Mouse (Mus musculus): ENCODE measurements around the gene Dscaml1. TPM values are rescaled to one million over a fixed set of nuclear protein-coding genes. Genes with fewer than 3 reads are reported as not detected.
A peak's percentile ranks its signal among the peaks of the same experiment; 100 is the strongest.

Dscaml1 gene
- total and polyA plus RNA-seq, 3 experiments, result not detected

GRCm38 (mm10) chr9:45410614-45411013 lies 15.8 kb upstream of the Dscaml1 start:
- no peaks in the 10 kb centered on the region for H3K27me3 ChIP-seq (ENCODE audit: control insufficient read depth in 1 of 2, insufficient read depth in 2 of 2, low read length in 2 of 2)
- H3K36me3 ChIP-seq (ENCODE audit: control insufficient read depth in 1 of 2, insufficient read depth in 2 of 2, low read length in 2 of 2), result no peaks in the 10 kb centered on the region
- no peak overlapping the region for H3K4me3 ChIP-seq (ENCODE audit: control insufficient read depth in 1 of 2, insufficient read depth in 1 of 2, low read depth in 2 of 2, low read length in 2 of 2)
- H3K4me1 ChIP-seq (ENCODE audit: control insufficient read depth in 1 of 2, insufficient read depth in 2 of 2, low read length in 2 of 2), result no peaks in the 10 kb centered on the region
- H3K9ac ChIP-seq (ENCODE audit: control insufficient read depth, low read depth, low read length, poor library complexity, severe bottlenecking), result no peak overlapping the region
- no peak overlapping the region for H3K27ac ChIP-seq (ENCODE audit: control insufficient read depth, low read depth, low read length)
- H3K9me3 ChIP-seq (replicated peaks; ENCODE audit: insufficient read depth, low read length), result no peaks in the 10 kb centered on the region
- H3K79me2 ChIP-seq (ENCODE audit: control insufficient read depth, insufficient read depth, low read length, poor library complexity), result no peaks in the 10 kb centered on the region
- DNase-seq (ENCODE audit: low read depth, low spot score), result no peak
- no peak for TF ChIP-seq MAX (IDR thresholded peaks at IDR 0.05; ENCODE audit: low read length)
- TF ChIP-seq RCOR1 (IDR thresholded peaks at IDR 0.05; ENCODE audit: low read depth, low read length), result no peak
- no peak for TF ChIP-seq POLR2AphosphoS2 (IDR thresholded peaks at IDR 0.05; ENCODE audit: low read length)
- no peak for TF ChIP-seq MAZ (IDR thresholded peaks at IDR 0.05; ENCODE audit: low read depth, low read length)
- TF ChIP-seq NELFE (IDR thresholded peaks at IDR 0.05; ENCODE audit: low read depth, low read length), result no peak
- TF ChIP-seq MEF2A (IDR thresholded peaks at IDR 0.05; ENCODE audit: extremely low read depth, insufficient replicate concordance, low read depth, low read length, poor library complexity, severe bottlenecking), result no peak
- TF ChIP-seq SIN3A (IDR thresholded peaks at IDR 0.05; ENCODE audit: low read length), result no peak
- TF ChIP-seq ZMIZ1 (IDR thresholded peaks at IDR 0.05; ENCODE audit: low read depth, low read length), result no peak
- no peak for TF ChIP-seq CHD1 (IDR thresholded peaks at IDR 0.05; ENCODE audit: low read depth, low read length)
- no peak for TF ChIP-seq ELF1 (IDR thresholded peaks at IDR 0.05; ENCODE audit: low read depth, low read length)

- Histone ChIP-seq H3K9ac (ENCODE audit: control insufficient read depth, low read depth, low read length, poor library complexity, severe bottlenecking) (no peak overlapping the region), H3K9me3 (replicated peaks; ENCODE audit: insufficient read depth, low read length) (no peaks in the 10 kb centered on the region), H3K27ac (ENCODE audit: control insufficient read depth, low read depth, low read length) (no peak overlapping the region), H3K36me3 (ENCODE audit: control insufficient read depth in 1 of 2, insufficient read depth in 2 of 2, low read length in 2 of 2) (no peaks in the 10 kb centered on the region), H3K4me3 (ENCODE audit: control insufficient read depth in 1 of 2, insufficient read depth in 1 of 2, low read depth in 2 of 2, low read length in 2 of 2) (no peak overlapping the region), H3K4me1 (ENCODE audit: control insufficient read depth in 1 of 2, insufficient read depth in 2 of 2, low read length in 2 of 2) (no peaks in the 10 kb centered on the region), H3K79me2 (ENCODE audit: control insufficient read depth, insufficient read depth, low read length, poor library complexity) (no peaks in the 10 kb centered on the region), H3K27me3 (ENCODE audit: control insufficient read depth in 1 of 2, insufficient read depth in 2 of 2, low read length in 2 of 2) (no peaks in the 10 kb centered on the region)
- TF ChIP-seq JUND (IDR thresholded peaks at IDR 0.05; ENCODE audit: low read depth, low read length), result no peak
- DNase-seq (ENCODE audit: low read depth, low spot score), result no peak
These were observed 15.3 kb upstream of the Dscaml1 start for GRCm38 (mm10) chr9:45411111-45411510.

- Histone ChIP-seq H3K79me2 (ENCODE audit: control insufficient read depth, insufficient read depth, low read length, poor library complexity) (no peaks in the 10 kb centered on the region), H3K9me3 (replicated peaks; ENCODE audit: insufficient read depth, low read length) (no peaks in the 10 kb centered on the region), H3K27ac (ENCODE audit: control insufficient read depth, low read depth, low read length) (no peak overlapping the region), H3K4me1 (ENCODE audit: control insufficient read depth in 1 of 2, insufficient read depth in 2 of 2, low read length in 2 of 2) (no peaks in the 10 kb centered on the region), H3K9ac (ENCODE audit: control insufficient read depth, low read depth, low read length, poor library complexity, severe bottlenecking) (no peak overlapping the region), H3K27me3 (ENCODE audit: control insufficient read depth in 1 of 2, insufficient read depth in 2 of 2, low read length in 2 of 2) (no peaks in the 10 kb centered on the region), H3K4me3 (ENCODE audit: control insufficient read depth in 1 of 2, insufficient read depth in 1 of 2, low read depth in 2 of 2, low read length in 2 of 2) (no peak overlapping the region; a peak in 1 of 4 replicates), H3K36me3 (ENCODE audit: control insufficient read depth in 1 of 2, insufficient read depth in 2 of 2, low read length in 2 of 2) (no peaks in the 10 kb centered on the region)
- DNase-seq (ENCODE audit: low read depth, low spot score), result peak; percentile 56
- TF ChIP-seq CTCF (IDR thresholded peaks at IDR 0.05 in 2 of 3, conservative IDR thresholded peaks at IDR 0.05 in 1 of 3; ENCODE audit: control insufficient read depth in 1 of 3, insufficient read depth in 1 of 3, low read depth in 2 of 3, low read length in 3 of 3, poor library complexity in 1 of 3, severe bottlenecking in 1 of 3) (peak; percentile 14 to 66 (median 53); a peak in 5 of 6 replicates), E2F4 (IDR thresholded peaks at IDR 0.05; ENCODE audit: borderline replicate concordance, low read depth, low read length) (no peak), ZC3H11A (IDR thresholded peaks at IDR 0.05; ENCODE audit: low read depth, low read length) (peak; percentile 8; the same call in 1 of the 2 replicates), POLR2A (IDR thresholded peaks at IDR 0.05; ENCODE audit: control insufficient read depth in 1 of 2, insufficient read depth in 1 of 2, low read depth in 1 of 2, low read length in 2 of 2, poor library complexity in 1 of 2) (no peak), RAD21 (IDR thresholded peaks at IDR 0.05; ENCODE audit: low read depth, low read length) (peak; percentile 57), SMC3 (IDR thresholded peaks at IDR 0.05; ENCODE audit: low read depth, low read length) (peak; percentile 54)
These were observed 14.6 kb upstream of the Dscaml1 start for GRCm38 (mm10) chr9:45411803-45412202.
